In the genomic region with DNA sequence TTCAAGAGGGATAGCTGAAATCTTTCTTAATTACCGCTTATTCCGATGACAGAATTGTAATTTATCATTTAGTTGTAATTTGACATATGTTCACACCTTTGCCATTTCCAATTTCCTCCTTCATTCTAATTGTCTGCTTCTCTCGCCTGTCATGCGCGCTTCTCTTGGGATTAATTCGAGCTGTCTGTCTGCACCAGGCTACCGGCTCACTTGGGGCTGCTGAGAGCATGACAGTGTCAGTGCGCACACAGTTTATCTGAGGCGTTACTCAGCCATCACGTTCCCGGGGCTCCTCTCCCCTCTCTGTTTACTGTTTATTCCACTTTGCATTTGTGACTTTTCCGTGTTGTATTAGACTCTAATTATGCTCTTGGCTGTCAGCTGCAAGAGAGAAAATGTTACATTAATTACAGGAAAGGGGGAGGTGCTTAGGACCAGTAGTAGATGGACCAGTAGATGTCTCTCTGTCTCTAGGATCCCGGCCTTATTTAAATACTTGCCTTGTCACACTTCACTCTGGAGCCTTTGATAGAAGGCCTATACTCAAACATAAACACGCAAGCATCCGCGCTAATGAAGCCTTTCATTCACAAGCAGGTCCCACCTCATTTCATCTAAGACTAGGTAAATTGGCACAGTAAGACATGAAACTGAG, we compare ENCODE assay signal across 8 mouse cellular contexts.
DNase-seq lines count a peak whose midpoint lies in the region; ATAC-seq and TF ChIP-seq lines count a peak whose summit lies in the region.

No protein-coding gene starts in this region.

- H3K27ac ChIP-seq in lung, embryonic 15.5 days, result no peak overlapping the region
- H3K27ac ChIP-seq in forebrain, embryonic 12.5 days, result peak overlapping the region; percentile 60
- no peak overlapping the region for H3K27ac ChIP-seq in intestine, embryonic 15.5 days
- peak overlapping the region; percentile 40 for H3K27ac ChIP-seq in midbrain, embryonic 16.5 days (ENCODE audit: low read length)

- no peak overlapping the region for H3K9ac ChIP-seq in lung, embryonic 15.5 days
- no peak overlapping the region for H3K9ac ChIP-seq in forebrain, embryonic 12.5 days
- no peak overlapping the region for H3K9ac ChIP-seq in intestine, embryonic 15.5 days
- H3K9ac ChIP-seq in midbrain, embryonic 16.5 days (ENCODE audit: low read depth, low read length), result peak overlapping the region; percentile 22; the same call in 1 of the 2 replicates

- whole genome bisulfite sequencing in lung, embryonic 15.5 days, result 38% methylated on average over 16 of the region's 16 CpGs
- WGBS in lung, adult 2 months, result 35% methylated on average over 16 of the region's 16 CpGs
- 30% methylated on average over 16 of the region's 16 CpGs for WGBS in forebrain, embryonic 12.5 days
- 46% methylated on average over 16 of the region's 16 CpGs for WGBS in intestine, embryonic 15.5 days
- 26% methylated on average over 16 of the region's 16 CpGs for WGBS in midbrain, embryonic 16.5 days

- H3K4me2 ChIP-seq in lung, embryonic 15.5 days, result peak overlapping the region; percentile 42
- H3K4me2 ChIP-seq in forebrain, embryonic 12.5 days, result peak overlapping the region; percentile 51
- peak overlapping the region; percentile 42 for H3K4me2 ChIP-seq in intestine, embryonic 15.5 days (replicated peaks)
- peak overlapping the region; percentile 52 for H3K4me2 ChIP-seq in midbrain, embryonic 16.5 days (ENCODE audit: low read length)

- H3K27me3 ChIP-seq in lung, embryonic 15.5 days, result no peaks in the 10 kb centered on the region
- no peaks in the 10 kb centered on the region for H3K27me3 ChIP-seq in forebrain, embryonic 12.5 days
- no peaks in the 10 kb centered on the region for H3K27me3 ChIP-seq in intestine, embryonic 15.5 days (replicated peaks)
- H3K27me3 ChIP-seq in midbrain, embryonic 16.5 days (ENCODE audit: control insufficient read depth, insufficient read depth, low read depth, low read length), result no peaks in the 10 kb centered on the region

- no peaks in the 10 kb centered on the region for H3K4me1 ChIP-seq in lung, embryonic 15.5 days
- no peaks in the 10 kb centered on the region for H3K4me1 ChIP-seq in lung, adult 2 months (ENCODE audit: control insufficient read depth, insufficient read depth, low read length)
- H3K4me1 ChIP-seq in forebrain, embryonic 12.5 days, result peaks cover 12% of the 10 kb centered on the region
- no peaks in the 10 kb centered on the region for H3K4me1 ChIP-seq in intestine, embryonic 15.5 days (replicated peaks)
- H3K4me1 ChIP-seq in midbrain, embryonic 16.5 days (ENCODE audit: control insufficient read depth, insufficient read depth, low read length), result peaks cover 4% of the 10 kb centered on the region; the same call in 1 of the 2 replicates

- H3K36me3 ChIP-seq in lung, embryonic 15.5 days, result no peaks in the 10 kb centered on the region
- no peaks in the 10 kb centered on the region for H3K36me3 ChIP-seq in forebrain, embryonic 12.5 days (replicated peaks)
- no peaks in the 10 kb centered on the region for H3K36me3 ChIP-seq in intestine, embryonic 15.5 days
- no peaks in the 10 kb centered on the region for H3K36me3 ChIP-seq in midbrain, embryonic 16.5 days (ENCODE audit: control insufficient read depth, insufficient read depth, low read length)

- ATAC-seq in lung, embryonic 15.5 days (ENCODE audit: borderline replicate concordance, extremely low read depth, low FRiP score, low TSS enrichment), result no peak
- ATAC-seq in forebrain, embryonic 12.5 days (ENCODE audit: low FRiP score), result peak; percentile 90
- ATAC-seq in intestine, embryonic 15.5 days, result no peak
- ATAC-seq in midbrain, embryonic 16.5 days, result peak; percentile 95

- no peaks in the 10 kb centered on the region for H3K9me3 ChIP-seq in lung, embryonic 15.5 days
- no peaks in the 10 kb centered on the region for H3K9me3 ChIP-seq in forebrain, embryonic 12.5 days
- H3K9me3 ChIP-seq in intestine, embryonic 15.5 days, result no peaks in the 10 kb centered on the region
- H3K9me3 ChIP-seq in midbrain, embryonic 16.5 days (replicated peaks; ENCODE audit: control insufficient read depth, low read length, poor library complexity, severe bottlenecking), result peaks cover 3% of the 10 kb centered on the region; the same call in 1 of the 2 replicates

- no peak for DNase-seq in lung, adult 2 months
- no peak for DNase-seq in thymus, postnatal 14 days
- no peak for DNase-seq in natural killer cell, adult 2 months (ENCODE audit: low spot score in 2 of 2)
- no peak for DNase-seq in thymus, postnatal 25 days

- no peak for TF ChIP-seq CTCF in lung, adult 2 months (IDR thresholded peaks at IDR 0.05; ENCODE audit: insufficient read depth, low read length)

- TF ChIP-seq POLR2A in lung, adult 2 months (IDR thresholded peaks at IDR 0.05; ENCODE audit: borderline replicate concordance, extremely low read depth, low read depth, low read length), result no peak

- H3K4me3 ChIP-seq in lung, embryonic 15.5 days, result no peak overlapping the region
- no peak overlapping the region for H3K4me3 ChIP-seq in lung, adult 2 months (replicated peaks; ENCODE audit: extremely low read depth, low read depth, low read length)
- peak overlapping the region; percentile 21 for H3K4me3 ChIP-seq in forebrain, embryonic 12.5 days (replicated peaks)
- no peak overlapping the region; the same call in 1 of the 2 replicates for H3K4me3 ChIP-seq in intestine, embryonic 15.5 days (replicated peaks)
- H3K4me3 ChIP-seq in midbrain, embryonic 16.5 days (ENCODE audit: low read depth, low read length), result peak overlapping the region; percentile 29

Comparison
In these comparisons a context has a peak if more than half of its experiments do, and no peak if none do; other contexts are left out.
1. ATAC-seq: peak in forebrain, embryonic 12.5 days (single experiment) and midbrain, embryonic 16.5 days (single experiment); none in lung, embryonic 15.5 days (single experiment) and intestine, embryonic 15.5 days (single experiment).
2. H3K27ac ChIP-seq: peak in forebrain, embryonic 12.5 days (single experiment) and midbrain, embryonic 16.5 days (single experiment); none in lung, embryonic 15.5 days (single experiment) and intestine, embryonic 15.5 days (single experiment).
3. H3K4me3 ChIP-seq: peak in forebrain, embryonic 12.5 days (single experiment) and midbrain, embryonic 16.5 days (single experiment); none in lung, embryonic 15.5 days (single experiment), lung, adult 2 months (single experiment) and intestine, embryonic 15.5 days (single experiment).
4. Peak in every context shown above with its lines, with median percentiles within 50 percentile points of each other: H3K4me2 ChIP-seq.